Mouse (Mus musculus): ENCODE measurements around the gene Crb3. TPM values are rescaled to one million over a fixed set of nuclear protein-coding genes. Genes with fewer than 3 reads are reported as not detected.

Crb3 gene
- total RNA-seq, 2 experiments from 2014 or later, result 0.47 TPM; not detected in 1

GRCm38 (mm10) chr17:57107064-57107463, 48.2 kb downstream of the Crb3 start:
- no peak for DNase-seq

DNA sequence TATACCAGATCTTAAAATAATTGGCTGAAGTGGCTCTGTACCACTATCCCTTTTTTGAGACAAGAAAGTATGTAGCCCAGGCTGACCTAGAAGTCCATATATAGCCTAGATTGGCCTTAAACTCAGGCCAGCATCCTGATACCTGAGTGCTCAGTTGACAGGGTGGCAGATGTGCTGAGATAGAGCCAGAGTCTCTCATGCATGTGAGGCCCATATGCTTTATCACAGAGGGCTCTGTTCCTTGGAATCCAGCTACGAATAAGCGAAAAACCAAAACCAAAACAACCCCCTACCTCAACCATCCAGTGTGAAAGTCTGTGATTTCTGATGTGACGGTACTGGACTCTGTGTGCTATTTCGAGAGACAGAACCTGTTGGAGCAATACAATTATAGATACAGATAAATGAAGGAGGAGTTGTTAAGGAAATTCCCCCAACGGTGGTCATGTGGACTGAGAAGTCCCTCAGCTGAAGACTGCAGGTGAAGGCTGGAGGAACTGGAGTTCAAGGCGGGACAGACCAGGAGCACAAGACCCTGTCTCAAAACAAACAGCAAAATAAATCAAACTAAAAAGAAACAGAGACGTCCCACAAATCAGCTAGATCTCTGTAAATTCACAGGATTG, 49.2 kb downstream of the Crb3 start:
- DNase-seq, result no peak

- DNase-seq, result no peak
Measured at GRCm38 (mm10) chr17:57108666-57109171, 49.8 kb downstream of the Crb3 start.

DNA sequence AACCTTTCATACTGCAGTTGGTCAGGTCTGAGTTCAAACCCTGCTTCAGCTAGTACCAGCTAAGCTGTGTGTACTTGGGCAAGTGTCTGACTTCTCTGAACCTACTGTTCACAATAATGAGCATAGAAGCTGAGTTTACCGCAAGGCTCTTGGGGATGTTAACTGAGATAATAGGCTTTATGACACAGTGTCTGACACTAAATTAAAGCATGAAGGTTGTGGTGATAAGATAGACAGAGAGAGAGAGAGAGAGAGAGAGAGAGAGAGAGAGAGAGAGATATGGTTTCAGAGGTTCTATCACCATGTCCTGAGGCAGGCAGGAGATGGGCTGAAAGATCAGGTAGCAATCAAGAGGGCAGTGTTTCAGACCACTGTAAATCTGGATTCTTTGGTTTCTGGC, 51.1 kb downstream of the Crb3 start:
- DNase-seq, result no peak

- DNase-seq, result no peak
Measured at GRCm38 (mm10) chr17:57112768-57113474, 54.0 kb downstream of the Crb3 start.

Other genes with a start within 250 kb of the Crb3 start
- 1 to 10 TPM; 8.1 to 9.3 TPM for gene Rfx2, start 228.1 kb upstream of the Crb3 start, total RNA-seq (2021)
- gene Acsbg2, start 184.7 kb upstream of the Crb3 start, total RNA-seq (2021), result not detected
- under 1 TPM; 0.16 to 0.21 TPM for gene 1700061G19Rik, start 183.6 kb upstream of the Crb3 start, total RNA-seq (2021)
- gene Mllt1, start 123.7 kb upstream of the Crb3 start, total RNA-seq (2021), result 10 to 100 TPM; 40.5 to 41.6 TPM
- not detected for gene Acer1, start 77.0 kb upstream of the Crb3 start, total RNA-seq (2021)
- 10 to 100 TPM; 55.1 to 60.7 TPM for gene Clpp, start 68.8 kb upstream of the Crb3 start, total RNA-seq (2021)
- gene Alkbh7, start 61.8 kb upstream of the Crb3 start, total RNA-seq (2021), result 10 to 100 TPM; 42.3 to 49.3 TPM
- not detected for gene Pspn, start 59.1 kb upstream of the Crb3 start, total RNA-seq (2021)
- 10 to 100 TPM; 36.0 to 36.9 TPM for gene Gtf2f1, start 47.8 kb upstream of the Crb3 start, total RNA-seq (2021)
- not detected for gene Gm17949, start 47.6 kb upstream of the Crb3 start, total RNA-seq (2021)
- 100 to 1,000 TPM; 112 to 113 TPM for gene Khsrp, start 27.6 kb upstream of the Crb3 start, total RNA-seq (2021)
- not detected for gene Slc25a41, start 17.5 kb upstream of the Crb3 start, total RNA-seq (2021)
- gene Slc25a23, start 758 bp downstream of the Crb3 start, total RNA-seq (2021), result 10 to 100 TPM; 78.3 to 81.6 TPM
- under 1 TPM; 0.69 to 0.70 TPM for gene Dennd1c, start 19.4 kb downstream of the Crb3 start, total RNA-seq (2021)
- 1 to 10 TPM; 5.9 to 6.7 TPM for gene Tubb4a, start 28.7 kb downstream of the Crb3 start, total RNA-seq (2021)
- gene Tnfsf9, start 46.2 kb downstream of the Crb3 start, total RNA-seq (2021), result under 1 TPM; 0.48 to 0.61 TPM
- gene Cd70, start 90.7 kb downstream of the Crb3 start, total RNA-seq (2021), result not detected
- gene Tnfsf14, start 135.1 kb downstream of the Crb3 start, total RNA-seq (2021), result not detected
- gene C3, start 169.0 kb downstream of the Crb3 start, total RNA-seq (2021), result 10 to 100 TPM; 60.1 to 79.6 TPM
- gene Gpr108, start 189.3 kb downstream of the Crb3 start, total RNA-seq (2021), result 10 to 100 TPM; 19.5 to 20.4 TPM
- 10 to 100 TPM; 45.6 to 46.9 TPM for gene Trip10, start 190.3 kb downstream of the Crb3 start, total RNA-seq (2021)
- gene Vav1, start 220.0 kb downstream of the Crb3 start, total RNA-seq (2021), result 1 to 10 TPM; 1.0 to 1.4 TPM